Mouse (Mus musculus): ENCODE data around the gene Fbxo42.

Fbxo42 gene

DNA sequence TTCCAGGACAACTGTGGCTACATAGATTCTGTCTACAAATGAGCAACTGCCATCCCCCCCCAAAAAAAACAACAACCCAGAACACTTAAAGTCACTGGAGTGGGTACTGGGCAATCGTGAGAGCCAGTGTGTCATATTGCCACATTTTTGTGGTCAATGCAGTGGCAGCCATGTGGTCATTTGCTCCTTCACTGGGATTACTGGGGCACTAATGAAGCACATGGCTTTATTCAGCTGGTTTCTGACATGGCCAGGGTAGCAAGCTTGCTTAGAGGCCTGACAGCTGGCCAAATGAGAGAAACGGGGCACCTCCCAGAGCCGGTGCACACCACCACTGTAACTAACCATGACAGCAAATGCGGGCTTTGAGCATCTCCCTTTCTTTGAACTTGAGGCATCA is 30.8 kb downstream of the Fbxo42 start:
- no peak for DNase-seq

DNA sequence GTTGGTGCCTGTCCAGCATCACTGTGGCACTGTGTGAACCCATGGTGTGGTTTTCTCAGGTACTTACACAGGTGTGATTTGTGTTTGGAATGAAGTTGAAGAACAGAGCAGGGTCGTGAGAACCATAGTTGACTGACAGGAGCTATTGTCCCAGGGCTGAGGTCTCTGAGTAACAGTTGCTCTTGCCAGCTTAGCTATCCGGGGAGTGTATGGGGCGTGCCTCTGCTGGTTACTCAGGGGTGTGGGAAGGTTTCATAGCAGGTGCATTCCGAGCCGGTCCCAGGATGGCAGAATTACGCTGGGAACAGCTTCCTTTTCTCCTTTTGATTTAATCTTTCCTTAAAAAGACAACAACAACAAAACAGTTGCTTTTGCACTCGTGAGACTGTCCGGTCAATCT is 33.1 kb downstream of the Fbxo42 start:
- no peak for DNase-seq

DNA sequence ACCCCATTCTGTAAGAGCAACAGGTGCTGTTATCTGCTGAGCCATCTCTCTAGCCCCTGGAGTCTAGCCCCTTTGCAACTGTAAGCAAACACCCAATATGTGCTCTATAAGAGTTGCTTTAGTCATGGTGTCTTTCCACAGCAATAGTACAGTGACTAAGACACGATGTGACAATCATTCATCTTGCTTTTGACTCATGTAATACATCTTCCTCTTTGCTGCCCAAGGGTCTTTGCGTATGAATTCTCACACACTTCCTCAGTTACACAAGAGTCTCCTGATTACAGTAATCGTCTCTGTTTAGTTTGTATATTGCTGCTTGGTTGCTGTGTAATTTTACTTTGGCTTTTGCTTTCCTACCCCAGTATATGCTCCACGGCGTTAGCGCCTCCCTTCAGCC is 34.3 kb downstream of the Fbxo42 start:
- DNase-seq, result no peak

DNA sequence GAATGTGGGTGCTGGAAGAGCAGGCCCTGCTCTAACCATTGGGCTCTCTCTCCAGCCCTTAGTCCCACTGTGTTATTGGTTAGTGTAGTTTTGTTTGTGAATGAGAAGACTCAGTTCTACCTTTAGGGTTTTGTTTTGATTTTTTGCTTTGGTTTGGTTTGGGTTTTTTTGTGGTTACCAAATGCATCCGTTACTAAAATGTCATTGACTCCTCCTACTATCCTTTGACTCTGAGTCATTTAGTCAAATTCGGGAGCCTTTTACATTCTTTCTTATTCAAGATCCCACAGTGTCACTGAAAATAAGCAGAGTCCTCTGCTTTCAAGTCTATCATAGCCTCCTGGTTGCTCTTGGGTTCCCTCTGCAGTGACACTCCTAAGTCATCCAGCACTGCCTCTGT is 36.2 kb downstream of the Fbxo42 start:
- DNase-seq, result no peak

DNA sequence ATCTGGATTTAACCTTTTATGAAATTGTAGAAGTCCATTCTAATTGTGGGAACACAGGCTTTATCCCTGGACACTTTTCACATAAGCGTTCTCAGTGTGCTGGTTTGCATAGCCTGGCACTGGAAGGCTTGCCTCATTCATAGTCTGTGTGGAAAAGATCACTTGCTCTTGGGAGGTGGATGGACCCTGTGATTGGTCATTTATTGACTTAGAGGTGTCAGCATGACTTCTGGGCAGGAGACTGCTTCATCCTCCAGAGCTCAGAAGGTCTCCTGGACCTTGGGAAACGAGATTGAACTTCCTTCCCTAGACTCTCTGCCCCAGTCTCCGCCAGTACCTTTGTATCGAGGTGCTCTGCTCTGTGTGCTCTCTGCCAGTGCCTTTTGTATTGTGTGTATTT is 36.7 kb downstream of the Fbxo42 start:
- DNase-seq, result no peak

DNA sequence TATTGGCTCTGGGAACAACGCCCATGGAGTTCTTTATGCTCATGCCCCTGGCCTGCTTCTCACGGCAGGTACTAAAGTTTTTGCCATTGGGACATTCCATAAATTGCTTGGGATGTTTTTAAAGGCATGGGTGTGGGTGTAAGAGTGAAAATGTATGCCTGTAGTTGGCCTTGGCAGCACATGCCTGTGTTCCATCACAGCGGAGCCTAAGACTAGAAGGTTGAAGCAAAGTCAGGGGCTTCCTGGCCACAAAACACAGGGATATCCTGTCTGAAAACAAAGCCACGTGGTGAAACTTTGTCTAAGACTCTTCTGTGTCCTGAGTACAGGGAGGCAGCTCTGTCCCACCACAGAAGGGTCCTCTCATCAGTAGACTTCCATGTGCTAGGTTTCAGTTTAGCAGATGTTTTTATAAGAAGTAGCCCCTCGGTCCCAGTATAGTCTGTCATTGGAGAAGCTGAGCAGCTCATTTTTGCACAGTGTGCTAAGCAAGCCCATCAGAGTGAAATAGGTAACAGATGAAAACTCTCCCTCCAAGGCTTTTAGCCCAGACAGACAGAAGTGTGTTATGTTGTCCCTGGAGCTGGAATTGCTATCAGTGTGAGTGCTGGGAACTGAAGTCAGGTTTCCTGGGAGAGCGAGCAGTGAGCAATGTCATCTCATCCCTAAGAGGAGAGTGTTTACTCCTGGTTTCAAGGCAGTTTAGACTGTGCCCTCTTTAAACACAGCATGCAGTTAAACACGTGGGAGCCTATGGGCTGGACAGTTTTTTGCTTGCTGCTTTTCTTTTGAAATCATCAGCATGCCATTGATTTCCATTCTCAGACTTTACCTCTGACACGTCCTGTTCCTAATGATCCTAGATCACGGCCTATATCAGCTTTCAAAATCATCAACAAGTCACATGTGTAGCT is 39.5 kb downstream of the Fbxo42 start:
- DNase-seq, result no peak

DNA sequence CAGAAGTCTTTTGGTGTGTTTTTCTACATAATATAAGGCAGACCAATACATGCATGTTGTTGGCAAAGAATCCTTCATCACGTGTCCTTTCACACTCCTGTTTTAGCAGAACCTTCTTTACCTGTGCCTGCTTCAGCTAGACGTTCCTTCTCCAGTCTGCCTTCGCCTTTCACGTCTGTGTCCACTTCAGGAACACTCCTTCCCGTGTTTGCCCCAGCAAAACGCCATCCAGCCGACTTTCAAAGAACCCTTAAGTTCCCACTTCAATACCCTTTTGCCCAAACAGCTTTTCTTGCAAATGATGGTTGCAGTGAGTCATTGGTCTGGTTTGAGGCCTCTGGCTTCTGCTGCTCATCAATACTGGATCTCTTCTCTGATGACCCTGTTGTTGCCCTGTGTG is 43.6 kb downstream of the Fbxo42 start:
- no peak for DNase-seq

DNA sequence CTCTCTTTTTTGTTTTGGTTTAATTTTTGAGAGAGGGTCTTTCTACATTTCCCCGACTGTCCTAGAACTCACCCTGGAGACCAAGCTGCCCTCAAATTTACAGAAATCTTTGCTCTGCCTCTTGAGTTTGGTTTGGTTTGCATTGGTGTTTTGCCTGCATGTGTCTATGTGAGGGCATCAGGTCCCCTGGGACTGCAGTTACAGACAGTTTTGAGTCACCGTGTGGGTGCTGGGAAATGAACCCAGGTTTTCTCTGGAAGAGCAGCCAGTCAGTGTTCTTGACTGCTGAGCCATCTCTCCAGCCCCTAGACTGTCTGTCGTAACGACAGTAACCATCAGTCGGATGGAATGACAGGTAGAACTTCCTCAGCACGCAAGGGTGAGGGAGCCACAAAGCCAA is 46.8 kb downstream of the Fbxo42 start:
- DNase-seq, result no peak

DNA sequence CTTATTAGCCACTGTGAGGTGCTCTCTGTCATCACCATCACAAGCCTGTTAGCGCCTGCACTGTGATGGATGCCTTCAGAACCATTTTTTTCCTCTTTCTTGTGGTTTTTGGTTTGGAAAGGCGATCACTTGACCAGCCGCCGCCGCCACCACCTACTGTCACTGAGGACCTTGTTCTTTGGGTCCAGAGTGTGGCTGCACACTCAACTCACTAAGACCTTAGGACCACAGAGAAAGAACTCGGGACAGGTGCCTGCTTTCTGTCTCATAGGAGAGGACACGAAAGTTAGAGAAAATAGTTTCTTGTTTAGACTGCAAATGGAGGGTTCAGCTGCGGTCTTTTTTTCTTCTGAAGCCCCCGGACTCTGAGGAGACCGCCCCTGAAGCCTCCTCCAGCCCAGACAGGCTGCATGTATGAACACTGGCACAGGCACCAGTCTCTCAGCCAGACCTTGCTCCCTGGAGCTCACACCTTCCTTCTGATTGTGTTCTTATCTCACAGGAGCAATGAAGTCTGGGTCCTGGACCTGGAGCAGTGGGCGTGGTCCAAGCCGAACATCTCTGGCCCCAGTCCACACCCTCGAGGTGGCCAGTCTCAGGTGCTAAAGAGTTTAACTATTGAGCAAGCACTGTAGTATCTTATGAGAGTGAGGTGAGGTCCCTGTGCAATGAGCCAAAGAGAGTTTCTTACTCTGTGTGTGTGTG is 49.4 kb downstream of the Fbxo42 start:
- DNase-seq, result no peak

DNA sequence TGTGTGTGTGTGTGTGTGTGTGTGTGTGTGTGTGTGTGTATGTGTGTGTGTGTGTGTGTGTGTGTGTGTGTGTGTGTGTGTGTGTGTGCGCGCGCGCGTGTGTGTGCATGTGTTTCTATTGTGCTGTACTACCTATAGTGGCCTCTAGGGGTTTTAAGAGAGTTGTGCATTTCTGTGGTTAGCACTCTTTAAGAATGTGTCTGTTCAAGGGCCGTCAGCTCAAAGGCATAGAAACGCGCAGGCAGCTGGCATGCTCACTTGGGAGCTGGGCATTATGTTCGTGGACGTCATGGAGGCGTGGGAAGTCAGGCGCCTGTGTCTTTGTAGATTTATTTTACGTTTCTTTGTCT is 49.9 kb downstream of the Fbxo42 start:
- DNase-seq, result no peak

DNA sequence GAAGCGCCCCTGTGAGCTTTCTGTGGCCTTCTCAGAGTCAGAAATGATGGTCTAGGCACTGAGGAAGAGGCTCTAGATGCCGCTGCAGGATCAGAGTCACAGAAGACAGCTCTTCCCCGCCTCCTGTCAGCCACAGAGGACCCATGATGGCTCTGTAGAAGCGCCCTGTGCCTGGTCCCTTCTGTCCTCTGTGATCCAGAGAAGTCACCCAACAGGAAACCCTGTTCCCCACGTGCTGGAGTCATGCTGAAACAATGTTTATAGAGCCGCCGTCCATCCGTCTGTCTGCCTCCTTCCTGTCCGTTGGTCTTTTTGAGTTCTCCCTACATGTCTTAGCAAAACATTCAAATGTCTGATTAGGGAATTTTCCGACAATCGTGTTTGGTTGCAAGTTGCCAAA is 53.2 kb downstream of the Fbxo42 start:
- DNase-seq, result no peak

DNA sequence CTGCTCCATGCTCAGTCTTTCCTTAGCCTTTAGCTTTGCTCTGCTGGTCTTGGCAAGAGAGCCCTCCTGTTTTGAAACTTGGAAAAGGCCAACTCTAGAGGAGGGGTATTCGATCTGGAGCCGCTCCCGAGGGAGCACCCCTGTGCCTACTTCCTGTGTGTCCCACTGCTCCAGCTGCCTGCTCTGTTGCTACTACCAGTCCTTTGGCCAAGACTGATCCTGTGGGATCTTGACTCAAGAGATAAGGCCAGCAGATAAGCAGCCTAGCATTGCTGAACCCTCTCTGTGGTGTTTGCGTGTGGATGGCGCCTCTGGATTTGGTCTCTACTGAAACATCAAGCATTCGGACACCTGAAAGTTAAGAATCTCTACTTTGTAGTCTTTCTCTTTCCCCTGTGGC is 54.5 kb downstream of the Fbxo42 start:
- no peak for DNase-seq

DNA sequence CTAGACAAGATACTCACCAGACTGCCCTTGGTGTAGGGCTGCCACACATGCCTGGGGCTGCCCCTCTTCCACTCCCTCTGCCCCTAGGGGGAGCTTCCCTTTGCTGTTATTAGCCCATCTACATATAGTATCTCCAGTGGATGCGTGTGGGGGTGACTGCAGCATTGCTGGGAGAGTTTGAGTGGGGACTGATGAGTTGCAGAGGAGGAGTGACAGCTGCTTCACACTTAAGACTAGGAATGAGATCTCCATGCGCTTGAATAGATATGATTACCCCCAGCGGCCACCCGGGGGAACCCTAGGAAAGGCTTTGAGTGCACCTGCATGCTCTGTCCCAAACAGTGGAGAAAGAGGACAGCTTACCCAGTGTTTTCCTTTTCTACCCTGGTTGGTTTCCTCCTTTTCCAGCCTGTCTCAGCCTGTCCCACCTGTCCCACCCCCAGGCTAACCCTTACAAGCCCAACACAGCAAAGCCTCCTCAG is 56.9 kb downstream of the Fbxo42 start:
- peak; percentile 48 for DNase-seq

DNA sequence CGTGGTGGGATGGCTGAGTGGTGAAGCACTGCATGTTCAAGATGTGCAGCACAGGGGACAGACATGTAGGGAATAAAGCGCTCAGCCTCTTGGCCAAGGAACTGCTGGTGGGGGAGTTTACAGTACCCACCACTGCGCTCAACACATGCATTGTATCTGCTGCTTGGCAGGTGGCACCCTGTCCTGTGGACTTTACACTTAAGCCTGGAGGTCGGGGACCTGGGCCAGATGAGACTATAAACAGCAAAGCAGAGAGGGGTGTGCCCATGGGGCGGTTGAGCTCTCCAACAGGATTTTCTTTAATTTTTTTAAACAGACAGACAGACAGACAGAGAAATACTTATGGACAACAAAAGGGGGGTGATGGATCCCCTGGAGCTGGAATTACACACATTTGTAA is 59.4 kb downstream of the Fbxo42 start:
- no peak for DNase-seq

DNA sequence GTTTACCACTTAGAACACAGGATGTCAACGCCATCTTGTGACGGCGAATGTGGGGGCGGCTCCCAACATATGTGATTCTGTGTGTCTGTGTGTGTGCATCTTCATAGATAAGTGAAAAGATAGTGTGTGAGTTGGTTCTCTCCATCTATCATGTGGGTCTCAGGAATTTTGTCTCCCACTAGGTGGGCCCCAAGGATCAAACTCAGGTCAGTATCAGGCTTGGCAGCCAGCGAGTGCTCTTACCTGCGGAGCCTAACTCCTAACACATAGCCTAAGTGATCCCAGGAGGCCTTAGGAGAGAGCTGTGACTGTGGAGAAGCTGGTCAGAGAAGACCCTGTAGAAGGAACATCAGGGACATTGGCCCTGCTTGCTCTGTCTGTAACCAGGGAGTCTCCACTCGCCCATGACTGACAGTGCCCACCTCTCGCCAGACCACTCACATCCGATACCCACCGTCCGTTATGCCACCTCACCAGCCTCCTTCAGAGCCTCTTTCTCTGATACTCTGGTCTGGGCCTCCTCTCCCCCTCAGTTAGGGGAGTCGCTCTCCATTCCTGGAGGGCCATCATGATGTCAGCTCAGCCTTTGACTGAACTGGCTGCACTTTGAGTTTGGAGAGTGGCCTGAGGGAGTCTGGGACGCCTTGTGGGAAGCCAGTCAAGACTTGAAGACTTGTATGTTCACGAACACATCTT is 63.0 kb downstream of the Fbxo42 start:
- DNase-seq, result peak; percentile 28

DNA sequence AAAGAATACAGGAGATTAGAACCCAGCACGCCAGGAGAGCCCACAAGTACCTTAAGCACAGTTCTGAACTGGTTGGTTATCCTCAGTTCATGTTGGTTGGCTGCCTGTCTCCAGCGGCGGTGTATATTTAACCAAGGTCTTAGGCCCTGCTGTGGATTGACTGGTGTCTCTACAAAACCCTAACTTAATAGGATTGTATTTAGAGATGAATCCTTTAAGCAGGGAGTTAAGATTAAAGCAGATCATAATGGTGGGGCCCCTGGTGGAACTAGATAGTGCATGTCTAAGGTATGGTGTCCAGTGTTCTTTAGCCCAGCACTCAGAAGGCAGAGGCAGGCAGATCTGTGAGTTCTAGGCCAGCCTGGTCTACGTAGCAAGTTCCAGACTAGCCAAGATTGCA is 63.9 kb downstream of the Fbxo42 start:
- DNase-seq, result no peak

DNA sequence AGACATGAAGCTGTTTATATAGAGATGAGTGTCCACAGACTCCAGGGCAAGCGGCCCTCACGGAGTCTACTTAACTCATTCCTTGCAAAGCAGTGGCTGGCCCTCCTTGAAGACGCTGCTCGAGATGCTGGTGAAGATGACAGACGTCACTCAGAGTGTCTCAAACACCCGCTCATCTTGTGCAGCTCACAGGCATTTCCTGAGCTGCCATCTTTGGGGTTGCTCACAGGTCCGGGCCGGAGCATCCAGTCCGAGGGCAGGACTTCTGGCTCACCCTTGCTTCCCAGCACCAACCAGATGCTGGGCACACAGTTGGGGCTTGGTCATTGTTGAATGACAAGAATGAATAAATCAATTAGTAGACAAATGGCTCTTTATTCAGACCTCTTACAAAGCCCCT is 65.2 kb downstream of the Fbxo42 start:
- no peak for DNase-seq

DNA sequence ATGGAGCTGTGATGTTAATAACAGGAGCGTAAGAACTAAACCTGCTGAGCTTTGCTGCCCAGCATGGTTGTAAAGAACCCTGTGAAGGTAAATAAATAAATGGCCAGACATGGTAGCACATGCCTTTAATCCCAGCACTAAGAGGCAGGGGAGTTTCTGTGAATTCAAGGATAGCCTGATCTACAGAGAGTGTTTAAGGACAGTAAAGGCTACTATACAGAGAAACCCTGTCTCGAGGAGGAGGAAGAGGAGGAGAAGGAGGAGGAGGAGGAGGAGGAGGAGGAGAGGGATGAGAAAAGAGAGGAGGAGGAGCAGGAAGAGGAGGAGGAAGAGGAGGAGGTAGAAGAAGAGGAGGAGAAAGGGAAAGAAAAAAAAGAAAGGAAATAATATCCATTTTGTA is 65.6 kb downstream of the Fbxo42 start:
- DNase-seq, result no peak

DNA sequence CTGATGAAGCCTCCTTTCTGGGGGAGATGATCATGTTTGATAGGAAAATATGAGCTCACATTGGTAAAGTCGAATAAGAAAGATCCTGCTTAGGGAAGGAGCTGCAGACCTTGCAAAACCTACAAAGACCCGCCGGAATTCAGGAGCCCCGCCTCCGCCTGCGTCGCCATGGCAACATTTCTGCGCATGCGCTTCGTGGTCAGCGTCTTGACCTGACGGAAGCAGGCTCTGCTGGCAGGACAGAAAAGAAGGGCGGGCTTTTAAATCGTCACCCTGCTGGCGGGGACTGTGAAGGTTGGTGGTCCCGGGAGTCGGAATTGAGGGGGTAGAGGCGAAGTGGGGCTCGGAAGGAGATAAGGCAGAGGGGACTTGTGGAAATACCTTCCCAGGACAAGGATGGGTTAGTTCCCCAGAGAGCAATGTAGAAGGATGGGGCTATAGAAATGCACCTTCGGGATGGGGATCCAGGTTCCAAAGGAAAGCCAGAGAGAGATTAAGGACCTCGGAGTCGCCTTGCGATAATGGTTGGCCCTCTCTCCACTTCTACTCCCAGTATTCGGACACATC is 66.1 kb downstream of the Fbxo42 start, which contains the start of gene Rsg1:
Rsg1 (plus strand) TSS at position 187 of the 567 bp plus-strand sequence.
- DNase-seq, result peak; percentile 98

DNA sequence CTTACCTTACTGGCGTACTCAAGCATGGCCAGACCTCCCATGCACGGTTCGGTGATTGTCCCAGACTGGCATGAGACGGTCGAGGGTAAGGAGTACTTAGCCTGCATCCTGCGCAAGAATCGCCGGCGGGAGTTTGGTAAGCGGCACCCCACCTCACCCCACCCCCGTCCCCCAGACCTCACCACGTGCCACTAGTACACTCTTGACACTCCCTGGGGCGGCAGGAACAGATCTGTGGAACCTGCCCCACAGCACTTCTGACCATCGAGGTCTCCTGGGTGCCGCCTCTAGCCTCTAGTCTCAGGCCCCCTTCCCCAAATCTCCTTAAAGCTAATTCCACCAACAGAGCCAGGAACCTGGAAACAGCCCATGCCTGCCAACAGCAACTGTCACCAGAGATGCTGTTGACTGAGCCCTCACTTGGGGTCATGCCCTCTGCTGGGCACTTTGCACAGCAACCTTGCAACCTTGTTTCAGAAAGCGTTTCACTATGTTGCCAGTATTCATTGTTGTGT is 66.7 kb downstream of the Fbxo42 start:
- peak; percentile 80 for DNase-seq

DNA sequence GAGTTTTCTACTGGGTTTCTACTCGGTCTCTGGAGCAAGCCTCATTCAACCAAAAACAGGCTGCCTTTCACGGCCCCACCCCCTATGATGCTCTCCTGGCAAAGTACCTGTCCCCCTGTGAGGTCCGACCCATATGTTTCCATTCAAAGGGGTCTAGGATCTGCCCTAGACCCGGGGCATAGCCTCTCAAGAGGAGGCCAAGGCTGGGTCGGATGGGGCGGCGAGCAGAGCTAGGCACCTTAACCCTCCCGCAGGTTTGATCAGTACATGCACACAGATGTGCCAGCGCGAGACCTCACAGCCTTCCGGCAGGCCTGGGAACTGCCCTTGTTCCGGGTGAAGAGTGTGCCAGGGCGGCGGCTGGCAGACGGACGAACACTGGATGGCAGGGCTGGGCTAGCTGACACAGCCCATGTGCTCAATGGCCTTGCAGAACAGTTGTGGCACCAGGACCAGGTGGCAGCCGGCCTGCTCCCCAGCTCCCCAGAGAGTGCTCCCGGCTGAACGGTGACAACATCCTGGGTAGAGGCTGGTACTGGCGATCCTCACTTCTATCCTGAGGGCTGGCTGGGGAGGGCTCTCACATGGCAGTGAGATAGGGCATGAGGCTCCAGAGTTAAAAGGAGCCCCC is 72.0 kb downstream of the Fbxo42 start:
- no peak for DNase-seq

DNA sequence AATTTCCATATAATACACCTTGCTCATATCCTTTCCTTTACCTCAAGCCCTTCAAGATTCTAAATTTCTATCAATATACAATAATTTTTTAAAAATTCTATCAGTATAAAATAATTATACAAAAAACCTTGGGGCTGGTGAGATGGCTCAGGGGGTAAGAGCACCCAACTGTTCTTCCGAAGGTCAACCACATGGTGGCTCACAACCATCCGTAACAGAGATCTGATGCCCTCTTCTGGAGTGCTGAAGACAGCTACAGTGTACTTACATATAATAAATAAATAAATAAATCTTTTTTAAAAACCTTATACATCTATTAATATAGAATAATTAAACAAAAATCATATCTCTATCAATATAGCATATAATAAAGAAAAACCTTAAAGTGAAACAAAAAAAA is 74.1 kb downstream of the Fbxo42 start:
- no peak for DNase-seq

DNA sequence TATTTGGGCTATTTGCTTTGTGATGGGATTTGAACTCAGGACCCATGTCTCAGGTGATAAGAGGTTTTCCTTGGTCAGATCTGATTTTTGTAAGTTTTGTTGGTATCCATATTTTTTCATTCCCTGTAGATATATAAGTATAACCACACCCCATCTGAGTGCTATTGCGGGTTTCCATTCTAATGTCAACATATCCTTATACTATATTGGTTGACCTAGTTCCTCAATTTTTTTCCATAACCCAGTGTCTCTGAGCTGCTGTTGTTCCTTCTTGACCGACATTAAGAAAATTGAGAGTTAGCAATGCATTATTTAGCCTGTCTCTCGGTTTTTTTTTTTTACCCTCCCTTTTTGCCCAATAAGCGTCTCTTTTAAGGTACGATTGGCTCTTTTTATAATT is 75.0 kb downstream of the Fbxo42 start:
- DNase-seq, result no peak

Measured in thymus, postnatal 14 days (tissue).